20 mouse cellular contexts compared by ENCODE assay signal in genomic region chr10:99713129-99713528, GRCm38 (mm10). TPM values are rescaled to one million over a fixed set of nuclear protein-coding genes. Genes with fewer than 3 reads are reported as not detected.
DNase-seq lines count a peak whose midpoint lies in the region; ATAC-seq lines count a peak whose summit lies in the region.
"Had no signal": no experiment of that assay in that cellular context is flagged by ENCODE, and none has a peak within 500 bp of the region (broad histone marks: within the 10 kb centered on the region; RNA-seq: fewer than 3 reads in every experiment).

No protein-coding gene starts in this region.

- no peak overlapping the region for H3K27ac ChIP-seq in forebrain, embryonic 13.5 days
- H3K27ac ChIP-seq in forebrain, embryonic 12.5 days, result no peak overlapping the region
- H3K27ac ChIP-seq: embryonic facial prominence, embryonic 12.5 days had no signal

- no peak overlapping the region for H3K4me2 ChIP-seq in forebrain, embryonic 13.5 days
- no peak overlapping the region for H3K4me2 ChIP-seq in forebrain, embryonic 12.5 days
- H3K4me2 ChIP-seq: embryonic facial prominence, embryonic 12.5 days; heart, embryonic 12.5 days had no signal

- no peak overlapping the region for H3K9ac ChIP-seq in forebrain, embryonic 13.5 days
- no peak overlapping the region for H3K9ac ChIP-seq in forebrain, embryonic 12.5 days
- H3K9ac ChIP-seq: embryonic facial prominence, embryonic 12.5 days; heart, embryonic 12.5 days had no signal

- ATAC-seq in forebrain, embryonic 13.5 days, result peak; percentile 68; the same call in 1 of the 2 replicates
- no peak for ATAC-seq in forebrain, embryonic 12.5 days (ENCODE audit: low FRiP score)
- peak; percentile 61 for ATAC-seq in granulocyte monocyte progenitor cell, adult 5-6 weeks (replicated peaks; ENCODE audit: poor library complexity, severe bottlenecking)
- ATAC-seq: hindbrain, embryonic 16.5 days; inflammation-experienced regulatory T-cells, adult 6 months had no signal

- WGBS in forebrain, embryonic 13.5 days, result 38% methylated on average over 2 of the region's 2 CpGs
- 47% methylated on average over 2 of the region's 2 CpGs for WGBS in forebrain, embryonic 12.5 days

- no peaks in the 10 kb centered on the region for H3K9me3 ChIP-seq in forebrain, embryonic 13.5 days (replicated peaks)
- no peaks in the 10 kb centered on the region for H3K9me3 ChIP-seq in forebrain, embryonic 12.5 days
- H3K9me3 ChIP-seq: embryonic facial prominence, embryonic 12.5 days; heart, embryonic 12.5 days had no signal

- DNase-seq in layer of hippocampus, adult 9-11 months, result peak; percentile 13
- no peak for DNase-seq in layer of hippocampus, adult 11-12 months (ENCODE audit: low spot score)
- peak; percentile 5 for DNase-seq in brain, adult 2 months (ENCODE audit: low read depth, low spot score)
- DNase-seq in urinary bladder, postnatal 4 days (ENCODE audit: low spot score in 2 of 2), result no peak
- no peak for DNase-seq in adipocyte (ENCODE audit: low spot score)
- DNase-seq: adrenal gland, postnatal 14 days; cerebellum, adult 11 months; cerebellum, adult 8-10 months; cerebellum, postnatal 14 days; gastrocnemius, postnatal 36 days; kidney, adult 11 months had no signal

- H3K4me3 ChIP-seq in forebrain, embryonic 13.5 days, result no peak overlapping the region
- H3K4me3 ChIP-seq in forebrain, embryonic 12.5 days (replicated peaks), result no peak overlapping the region
- H3K4me3 ChIP-seq: embryonic facial prominence, embryonic 12.5 days; heart, embryonic 12.5 days had no signal

- H3K36me3 ChIP-seq in forebrain, embryonic 13.5 days (ENCODE audit: poor library complexity, severe bottlenecking), result no peaks in the 10 kb centered on the region
- no peaks in the 10 kb centered on the region for H3K36me3 ChIP-seq in forebrain, embryonic 12.5 days (replicated peaks)
- H3K36me3 ChIP-seq: embryonic facial prominence, embryonic 12.5 days; heart, embryonic 12.5 days had no signal

- no peaks in the 10 kb centered on the region for H3K27me3 ChIP-seq in forebrain, embryonic 13.5 days
- H3K27me3 ChIP-seq in forebrain, embryonic 12.5 days, result no peaks in the 10 kb centered on the region
- H3K27me3 ChIP-seq: embryonic facial prominence, embryonic 12.5 days; heart, embryonic 12.5 days had no signal

- H3K4me1 ChIP-seq in forebrain, embryonic 13.5 days, result no peaks in the 10 kb centered on the region; the same call in 1 of the 2 replicates
- no peaks in the 10 kb centered on the region for H3K4me1 ChIP-seq in forebrain, embryonic 12.5 days
- H3K4me1 ChIP-seq: embryonic facial prominence, embryonic 12.5 days; heart, embryonic 12.5 days had no signal

RNA-seq across cellular contexts. Expression of gene Csl, which starts 46.3 kb away (rescaled TPM):
- 0.11 and 0.17 TPM in 2 replicates for polyA plus RNA-seq in forebrain, embryonic 13.5 days (2015; fragmentation: Nextera tagmentation; extraction: Ambion mirVana)
- polyA plus RNA-seq in forebrain, embryonic 12.5 days (2016; fragmentation: Nextera tagmentation; extraction: Ambion mirVana), result not detected in 2 replicates
- total RNA-seq in granulocyte monocyte progenitor cell, adult 5-6 weeks (2014; fragmentation: Nextera tagmentation), result not detected in 2 replicates
- 0.15 and 0.22 TPM in 2 replicates for total RNA-seq in granulocyte monocyte progenitor cell, adult 5-6 weeks (2017)
- polyA plus RNA-seq: cortical plate, adult 2 months; hindbrain, embryonic 11.5 days; inflammation-experienced regulatory T-cells, adult 6 months had no signal

Comparison
In these comparisons a context has a peak if more than half of its experiments do, and no peak if none do; other contexts are left out.
1. DNase-seq: peak in layer of hippocampus, adult 9-11 months (single experiment) and brain, adult 2 months (single experiment); none in layer of hippocampus, adult 11-12 months (single experiment), urinary bladder, postnatal 4 days (0 of 2) and adipocyte (single experiment).